Comparison of ENCODE assay signal across 8 mouse cellular contexts in genomic region chr9:99800076-99800475, GRCm38 (mm10).
A peak's percentile ranks its signal among the peaks of the same experiment; 100 is the strongest.
DNase-seq lines count a peak whose midpoint lies in the region; ATAC-seq and TF ChIP-seq lines count a peak whose summit lies in the region.

No protein-coding gene starts in this region.

- no peaks in the 10 kb centered on the region for H3K9me3 ChIP-seq in lung, postnatal 0 days (ENCODE audit: low read length)
- no peaks in the 10 kb centered on the region for H3K9me3 ChIP-seq in forebrain, postnatal 0 days (ENCODE audit: low read length)
- no peaks in the 10 kb centered on the region for H3K9me3 ChIP-seq in liver, embryonic 12.5 days (replicated peaks)
- H3K9me3 ChIP-seq in stomach, embryonic 14.5 days (ENCODE audit: control insufficient read depth, low read depth, low read length), result no peaks in the 10 kb centered on the region

- no peak for ATAC-seq in lung, postnatal 0 days
- no peak for ATAC-seq in forebrain, postnatal 0 days
- no peak for ATAC-seq in liver, embryonic 12.5 days
- ATAC-seq in stomach, embryonic 14.5 days (ENCODE audit: insufficient number of reproducible peaks, insufficient read depth, low FRiP score, low read depth), result no peak

- TF ChIP-seq CTCF in lung, postnatal 0 days (IDR thresholded peaks at IDR 0.05), result no peak
- no peak for TF ChIP-seq CTCF in forebrain, postnatal 0 days (IDR thresholded peaks at IDR 0.05; ENCODE audit: low read depth)

- no peaks in the 10 kb centered on the region for H3K27me3 ChIP-seq in lung, postnatal 0 days (replicated peaks; ENCODE audit: insufficient read depth, low read length)
- no peaks in the 10 kb centered on the region; the same call in 1 of the 2 replicates for H3K27me3 ChIP-seq in forebrain, postnatal 0 days (ENCODE audit: insufficient read depth, low read length)
- H3K27me3 ChIP-seq in liver, embryonic 12.5 days (replicated peaks), result peaks cover 12% of the 10 kb centered on the region; the same call in 1 of the 2 replicates
- H3K27me3 ChIP-seq in stomach, embryonic 14.5 days (ENCODE audit: control insufficient read depth, insufficient read depth, low read length), result no peaks in the 10 kb centered on the region

- H3K4me1 ChIP-seq in lung, postnatal 0 days (ENCODE audit: insufficient read depth, low read depth, low read length), result no peaks in the 10 kb centered on the region
- peaks cover 12% of the 10 kb centered on the region; the same call in 1 of the 2 replicates for H3K4me1 ChIP-seq in forebrain, postnatal 0 days (ENCODE audit: insufficient read depth)
- 0 out of 2 replicates have a peak, but pooled peaks cover 5% of the 10 kb centered on the region for H3K4me1 ChIP-seq in liver, embryonic 12.5 days
- no peaks in the 10 kb centered on the region for H3K4me1 ChIP-seq in stomach, embryonic 14.5 days (ENCODE audit: control insufficient read depth, insufficient read depth, low read length)

- H3K9ac ChIP-seq in lung, postnatal 0 days (replicated peaks; ENCODE audit: low read depth), result no peak overlapping the region
- H3K9ac ChIP-seq in forebrain, postnatal 0 days, result peak overlapping the region; percentile 43
- H3K9ac ChIP-seq in liver, embryonic 12.5 days, result no peak overlapping the region
- 0 out of 2 replicates have a peak overlapping the region, but pooled peaks have one; percentile 15 for H3K9ac ChIP-seq in stomach, embryonic 14.5 days (replicated peaks; ENCODE audit: low read depth, low read length)

- WGBS in lung, postnatal 0 days, result 3% methylated on average over 13 of the region's 13 CpGs
- 2% methylated on average over 13 of the region's 13 CpGs for WGBS in forebrain, postnatal 0 days
- 6% methylated on average over 13 of the region's 13 CpGs for WGBS in liver, embryonic 12.5 days (ENCODE audit: insufficient replicate concordance)
- WGBS in stomach, embryonic 14.5 days, result under 1% methylated on average over 13 of the region's 13 CpGs

- H3K4me3 ChIP-seq in lung, postnatal 0 days (ENCODE audit: low read depth, low read length), result peak overlapping the region; percentile 33
- peak overlapping the region; percentile 34 for H3K4me3 ChIP-seq in forebrain, postnatal 0 days (ENCODE audit: low read depth, low read length)
- peak overlapping the region; percentile 27 for H3K4me3 ChIP-seq in liver, embryonic 12.5 days
- H3K4me3 ChIP-seq in stomach, embryonic 14.5 days (ENCODE audit: low read depth, low read length), result peak overlapping the region; percentile 33

- TF ChIP-seq EP300 in lung, postnatal 0 days (IDR thresholded peaks at IDR 0.05), result no peak

- H3K4me2 ChIP-seq in lung, postnatal 0 days (replicated peaks; ENCODE audit: low read depth, low read length), result peak overlapping the region; percentile 60
- H3K4me2 ChIP-seq in forebrain, postnatal 0 days (ENCODE audit: low read depth), result peak overlapping the region; percentile 59
- H3K4me2 ChIP-seq in liver, embryonic 12.5 days, result peak overlapping the region; percentile 53
- peak overlapping the region; percentile 66 for H3K4me2 ChIP-seq in stomach, embryonic 14.5 days (replicated peaks; ENCODE audit: low read depth, low read length)

- no peaks in the 10 kb centered on the region for H3K36me3 ChIP-seq in lung, postnatal 0 days (ENCODE audit: insufficient read depth, low read length)
- no peaks in the 10 kb centered on the region for H3K36me3 ChIP-seq in forebrain, postnatal 0 days (ENCODE audit: insufficient read depth)
- H3K36me3 ChIP-seq in liver, embryonic 12.5 days, result no peaks in the 10 kb centered on the region
- H3K36me3 ChIP-seq in stomach, embryonic 14.5 days (ENCODE audit: control insufficient read depth, insufficient read depth, low read length), result no peaks in the 10 kb centered on the region

- no peak for DNase-seq in lung, postnatal 0 days (ENCODE audit: low spot score)
- no peak for DNase-seq in lung, postnatal 10 days
- no peak for DNase-seq in forebrain, postnatal 0 days
- DNase-seq in adrenal gland, adult 8-10 months, result no peak
- no peak for DNase-seq in spleen, postnatal 36 days (ENCODE audit: low spot score in 2 of 2)
- DNase-seq in layer of hippocampus, adult 8-10 months (ENCODE audit: low spot score in 2 of 2), result no peak

- H3K27ac ChIP-seq in lung, postnatal 0 days (ENCODE audit: low read length), result no peak overlapping the region
- no peak overlapping the region for H3K27ac ChIP-seq in forebrain, postnatal 0 days (ENCODE audit: low read depth, low read length)
- no peak overlapping the region for H3K27ac ChIP-seq in liver, embryonic 12.5 days
- H3K27ac ChIP-seq in stomach, embryonic 14.5 days (ENCODE audit: low read length), result no peak overlapping the region

Comparison
In these comparisons a context has a peak if more than half of its experiments do, and no peak if none do; other contexts are left out.
1. H3K9ac ChIP-seq: peak in forebrain, postnatal 0 days (single experiment) and stomach, embryonic 14.5 days (single experiment); none in lung, postnatal 0 days (single experiment) and liver, embryonic 12.5 days (single experiment).
2. Peak in every context shown above with its lines, with median percentiles within 50 percentile points of each other: H3K4me2 ChIP-seq and H3K4me3 ChIP-seq.